Mouse (Mus musculus) myocyte (in vitro differentiated cells): ENCODE results near the gene Nfkbiz. TPM values are rescaled to one million over a fixed set of nuclear protein-coding genes. Genes with fewer than 3 reads are reported as not detected.
A peak's percentile ranks its signal among the peaks of the same experiment; 100 is the strongest.
"Not testable (repeated sequence)": the region's sequence is repeated elsewhere in the genome, so short reads cannot be mapped to it uniquely, and the experiment has no call there.

Source experiments
- H3K27me3 ChIP-seq: one replicate; pipeline ENCODE4 v1.6.1; 2011; ENCODE audit not compliant: control insufficient read depth, insufficient read depth, insufficient read length
- H3K36me3 ChIP-seq: one replicate; pipeline ENCODE4 v1.6.1; 2011; ENCODE audit not compliant: control insufficient read depth, insufficient read depth
- H3K4me2 ChIP-seq: one replicate; pipeline ENCODE4 v1.6.1; 2011; ENCODE audit warnings: low read depth, control low read depth
- H3K4me3 ChIP-seq: one replicate; pipeline ENCODE4 v1.5.1; 2011; ENCODE audit warnings: mild to moderate bottlenecking, control low read depth, moderate library complexity
- H3K79me2 ChIP-seq: one replicate; pipeline ENCODE4 v1.6.1; 2011; ENCODE audit not compliant: control insufficient read depth, insufficient read depth
- H3ac ChIP-seq: one replicate; pipeline ENCODE4 v1.6.1; 2011; ENCODE audit not compliant: control insufficient read depth, insufficient read length
- CEBPB ChIP-seq: IDR thresholded peaks from 2 replicates; pipeline ENCODE4 v1.6.1; 2011; ENCODE audit warnings: mild to moderate bottlenecking, moderate library complexity; ENCODE audit not compliant: poor library complexity, insufficient read depth, severe bottlenecking
- E2F4 ChIP-seq: IDR thresholded peaks from one replicate; pipeline ENCODE4 v1.6.1; 2011; ENCODE audit warnings: mild to moderate bottlenecking, control low read depth, moderate library complexity; ENCODE audit not compliant: insufficient read depth
- MAX ChIP-seq: IDR thresholded peaks from one replicate; pipeline ENCODE4 v1.6.1; 2011; ENCODE audit warnings: low read depth, mild to moderate bottlenecking, control low read depth
- MYOD1 ChIP-seq, 3 experiments: IDR thresholded peaks; one replicate each; pipeline ENCODE4 v1.6.1; 2011; ENCODE audit warnings: control low read depth in 2 of 3, low read depth in 2 of 3, mild to moderate bottlenecking in 2 of 3, moderate library complexity in 1 of 3; ENCODE audit not compliant: insufficient read length in 2 of 3, control insufficient read depth in 1 of 3
- MYOG ChIP-seq, 3 experiments: IDR thresholded peaks; one replicate each; pipeline ENCODE4 v1.6.1; 2011; ENCODE audit warnings: control low read depth in 2 of 3, low read depth in 2 of 3, mild to moderate bottlenecking in 2 of 3; ENCODE audit not compliant: insufficient read length in 2 of 3, control insufficient read depth in 1 of 3, insufficient read depth in 1 of 3
- POLR2A ChIP-seq: IDR thresholded peaks from one replicate; pipeline ENCODE4 v1.6.1; 2011; ENCODE audit warnings: low read depth, mild to moderate bottlenecking, control low read depth, moderate library complexity; ENCODE audit not compliant: insufficient read length
- POLR2AphosphoS2 ChIP-seq: IDR thresholded peaks from one replicate; pipeline ENCODE4 v1.6.1; 2011; ENCODE audit warnings: low read depth, control low read depth; ENCODE audit not compliant: insufficient read length
- REST ChIP-seq: IDR thresholded peaks from one replicate; pipeline ENCODE4 v1.6.1; 2011; ENCODE audit warnings: mild to moderate bottlenecking, control low read depth, moderate library complexity; ENCODE audit not compliant: insufficient read depth, insufficient read length
- SRF ChIP-seq: IDR thresholded peaks from one replicate; pipeline ENCODE4 v1.6.1; 2011; ENCODE audit warnings: low read depth; ENCODE audit not compliant: control insufficient read depth, insufficient read length
- TCF12 ChIP-seq: IDR thresholded peaks from one replicate; pipeline ENCODE4 v1.6.1; 2011; ENCODE audit warnings: mild to moderate bottlenecking, control low read depth; ENCODE audit not compliant: poor library complexity, insufficient read depth, severe bottlenecking
- TCF3 ChIP-seq: IDR thresholded peaks from one replicate; pipeline ENCODE4 v1.6.1; 2011; ENCODE audit warnings: low read depth, control low read depth; ENCODE audit not compliant: insufficient read length
- USF1 ChIP-seq: IDR thresholded peaks from one replicate; pipeline ENCODE4 v1.6.1; 2011; ENCODE audit warnings: low read depth, mild to moderate bottlenecking, control low read depth, moderate library complexity
- polyA plus RNA-seq: library from polyadenylated mRNA; unstranded; fragments of >200 nt; fragmentation: generic; extraction: Trizol; gene quantifications from one replicate; pipeline ENCODE4 v1.2.1, GENCODE M21; 2012; ENCODE audit warnings: missing spikeins

Nfkbiz gene
- polyA plus RNA-seq, 1 experiment: 2.6 TPM

DNA sequence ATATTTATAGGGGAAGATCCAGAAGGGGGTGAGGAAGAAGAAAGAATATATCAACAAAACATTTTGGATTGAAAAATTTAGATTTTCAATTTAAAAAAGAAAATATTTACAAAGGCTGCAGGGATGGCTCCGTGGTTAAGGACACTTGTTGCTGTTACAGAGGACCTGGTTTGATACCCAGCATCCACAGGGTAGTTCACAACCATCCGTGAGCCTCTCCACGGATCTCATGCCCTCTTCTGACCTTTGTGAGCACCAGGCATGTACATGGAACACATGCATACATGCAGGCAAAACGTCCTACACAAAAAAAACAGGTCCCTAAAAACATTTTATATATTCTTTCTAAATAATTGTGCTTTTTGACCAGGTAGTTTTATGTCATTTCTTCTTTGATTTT, 25.1 kb upstream of the Nfkbiz start:
- Histone ChIP-seq H3K79me2 (no peaks in the 10 kb centered on the region), H3K4me3 (no peak overlapping the region), H3K36me3 (no peaks in the 10 kb centered on the region), H3K27me3 (no peaks in the 10 kb centered on the region), H3ac (no peak overlapping the region), H3K4me2 (no peak overlapping the region)
- TF ChIP-seq REST: no peak
- TF ChIP-seq MAX: no peak
- TF ChIP-seq MYOG (IDR thresholded peaks at IDR 0.05; ENCODE audit: control insufficient read depth in 1 of 3, insufficient read depth in 1 of 3, insufficient read length in 2 of 3, low read depth in 2 of 3): no peak
- TF ChIP-seq POLR2AphosphoS2: no peak
- TF ChIP-seq USF1: no peak
- no peak for TF ChIP-seq POLR2A
- no peak for TF ChIP-seq E2F4
- no peak for TF ChIP-seq MYOD1 (IDR thresholded peaks at IDR 0.05; ENCODE audit: control insufficient read depth in 1 of 3, insufficient read length in 2 of 3, low read depth in 2 of 3)
- TF ChIP-seq SRF: no peak
- no peak for TF ChIP-seq TCF3
- no peak for TF ChIP-seq TCF12
- no peak for TF ChIP-seq CEBPB

DNA sequence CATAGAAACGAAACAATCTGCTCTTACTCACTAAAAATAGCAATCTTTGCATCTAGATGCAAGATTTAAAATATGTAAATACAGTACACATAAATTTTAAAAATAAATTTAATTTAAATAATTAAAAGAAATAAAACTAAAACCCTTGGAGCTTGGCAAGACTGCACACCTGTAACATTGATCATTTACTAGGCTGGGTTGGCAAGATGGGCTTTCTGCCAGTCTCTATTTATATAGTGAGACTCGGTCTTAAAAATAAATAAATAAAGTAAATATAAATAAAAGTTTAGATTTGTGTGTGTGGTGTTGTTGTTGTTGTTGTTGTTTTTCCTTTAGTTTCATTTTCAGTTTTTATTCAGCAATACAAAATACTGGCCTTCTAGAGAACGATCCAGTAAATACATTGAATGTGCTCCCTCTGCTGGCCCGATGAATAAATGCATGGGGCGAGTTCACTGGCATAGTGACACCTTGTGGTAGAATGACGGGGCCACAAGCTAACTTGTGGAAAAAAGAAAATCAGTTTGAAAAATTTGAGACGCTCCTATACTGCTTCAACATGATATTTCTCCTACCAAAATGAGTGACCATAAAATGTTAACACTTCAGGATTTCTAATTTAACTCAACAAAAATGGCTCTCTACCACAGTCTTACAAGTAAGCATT, 24.6 kb upstream of the Nfkbiz start:
- Histone ChIP-seq H3ac (no peak overlapping the region), H3K36me3 (no peaks in the 10 kb centered on the region), H3K27me3 (no peaks in the 10 kb centered on the region), H3K4me3 (no peak overlapping the region), H3K4me2 (peak overlapping the region; percentile 52), H3K79me2 (no peaks in the 10 kb centered on the region)
- no peak for TF ChIP-seq E2F4
- TF ChIP-seq CEBPB: no peak
- TF ChIP-seq MYOD1 (IDR thresholded peaks at IDR 0.05; ENCODE audit: control insufficient read depth in 1 of 3, insufficient read length in 2 of 3, low read depth in 2 of 3): no peak
- no peak for TF ChIP-seq POLR2A
- TF ChIP-seq USF1: no peak
- no peak for TF ChIP-seq TCF12
- no peak for TF ChIP-seq REST
- no peak for TF ChIP-seq MYOG (IDR thresholded peaks at IDR 0.05; ENCODE audit: control insufficient read depth in 1 of 3, insufficient read depth in 1 of 3, insufficient read length in 2 of 3, low read depth in 2 of 3)
- TF ChIP-seq MAX: no peak

DNA sequence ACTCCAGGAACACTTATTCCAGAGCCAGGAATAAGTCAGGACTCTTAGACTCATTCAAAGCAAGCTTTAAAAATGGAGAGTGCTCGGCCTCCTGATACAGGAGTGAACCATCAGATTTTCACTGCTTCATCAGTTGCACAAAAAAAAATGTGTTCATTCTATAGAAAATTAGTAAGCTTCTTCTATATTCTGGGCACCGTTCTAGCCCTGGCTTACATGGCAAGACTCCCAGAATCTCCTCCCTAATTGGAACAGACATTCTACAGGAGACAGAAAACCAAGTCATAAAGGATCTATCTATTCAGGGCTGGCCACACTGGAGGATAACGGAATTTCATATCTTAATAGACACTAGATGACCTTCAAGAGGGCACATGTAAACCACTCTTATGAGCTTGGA, 22.4 kb upstream of the Nfkbiz start:
- Histone ChIP-seq H3K4me2 (no peak overlapping the region), H3K79me2 (no peaks in the 10 kb centered on the region), H3K36me3 (no peaks in the 10 kb centered on the region), H3ac (no peak overlapping the region), H3K4me3 (no peak overlapping the region), H3K27me3 (no peaks in the 10 kb centered on the region)
- TF ChIP-seq REST (no peak), CEBPB (no peak), TCF12 (no peak), MYOG (IDR thresholded peaks at IDR 0.05; ENCODE audit: control insufficient read depth in 1 of 3, insufficient read depth in 1 of 3, insufficient read length in 2 of 3, low read depth in 2 of 3) (no peak), TCF3 (no peak), POLR2A (no peak), POLR2AphosphoS2 (no peak), MYOD1 (IDR thresholded peaks at IDR 0.05; ENCODE audit: control insufficient read depth in 1 of 3, insufficient read length in 2 of 3, low read depth in 2 of 3) (no peak), MAX (no peak)

DNA sequence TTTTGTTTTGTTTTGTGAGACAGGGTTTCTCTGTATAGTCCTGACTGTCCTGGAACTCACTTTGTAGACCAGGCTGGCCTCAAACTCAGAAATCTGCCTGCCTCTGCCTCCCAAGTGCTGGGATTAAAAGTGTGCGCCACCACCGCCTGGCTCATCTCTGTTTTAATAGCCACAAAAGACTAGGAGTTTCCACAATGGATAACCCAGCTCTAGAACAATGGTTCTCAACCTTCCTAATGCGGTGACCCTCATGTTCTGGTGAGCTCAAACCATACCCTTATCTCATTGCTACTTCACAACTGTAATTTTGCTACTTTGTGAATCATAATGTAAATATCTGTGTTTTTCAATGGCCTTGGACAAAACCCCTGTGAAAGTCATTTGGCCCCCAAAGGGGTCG, 20.7 kb upstream of the Nfkbiz start:
- not testable (repeated sequence) for H3ac ChIP-seq, H3K4me2 ChIP-seq, H3K79me2 ChIP-seq, H3K27me3 ChIP-seq, H3K4me3 ChIP-seq, H3K36me3 ChIP-seq

DNA sequence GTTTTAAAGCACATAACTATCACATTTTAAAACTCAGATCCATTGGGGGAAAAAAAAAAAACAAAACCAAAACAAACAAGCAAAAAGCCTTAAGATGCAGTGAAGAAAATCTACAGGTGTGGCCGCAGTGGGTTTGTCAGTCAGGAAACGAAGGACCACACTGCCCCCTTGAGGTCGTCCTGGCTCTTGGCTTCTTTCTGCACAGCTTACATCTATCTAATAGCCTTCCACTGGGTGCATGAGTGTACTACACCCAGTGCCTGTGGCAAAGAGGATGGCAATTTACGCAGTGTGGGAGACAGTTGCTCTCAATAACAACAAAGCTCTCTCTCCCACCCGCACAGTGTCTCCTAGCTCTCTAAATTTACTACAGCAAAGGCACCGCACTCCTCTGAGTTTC, 19.8 kb upstream of the Nfkbiz start:
- TF ChIP-seq MAX (no peak), SRF (no peak), MYOG (IDR thresholded peaks at IDR 0.05; ENCODE audit: control insufficient read depth in 1 of 3, insufficient read depth in 1 of 3, insufficient read length in 2 of 3, low read depth in 2 of 3) (no peak), REST (no peak)
- H3K79me2 ChIP-seq: no peaks in the 10 kb centered on the region
- no peak overlapping the region for H3K4me3 ChIP-seq
- no peak overlapping the region for H3ac ChIP-seq
- H3K4me2 ChIP-seq: no peak overlapping the region
- no peaks in the 10 kb centered on the region for H3K36me3 ChIP-seq
- H3K27me3 ChIP-seq: no peaks in the 10 kb centered on the region
